Mouse (Mus musculus) C2C12 (cell line): ENCODE data around the gene Dpep2nb. TPM values are rescaled to one million over a fixed set of nuclear protein-coding genes. Genes with fewer than 3 reads are reported as not detected.
A peak's percentile ranks its signal among the peaks of the same experiment; 100 is the strongest.
"Not testable (repeated sequence)": the region's sequence is repeated elsewhere in the genome, so short reads cannot be mapped to it uniquely, and the experiment has no call there.

Experiments
- H3K27me3 ChIP-seq: one replicate; pipeline ENCODE4 v1.6.1; 2011; ENCODE audit not compliant: control insufficient read depth, insufficient read depth, insufficient read length
- H3K36me3 ChIP-seq: one replicate; pipeline ENCODE4 v1.6.1; 2011; ENCODE audit not compliant: control insufficient read depth, insufficient read depth
- H3K4me3 ChIP-seq: one replicate; pipeline ENCODE4 v1.5.1; 2011; ENCODE audit warnings: mild to moderate bottlenecking, control low read depth; ENCODE audit not compliant: poor library complexity, insufficient read depth, severe bottlenecking
- H3K79me2 ChIP-seq: one replicate; pipeline ENCODE4 v1.6.1; 2011; ENCODE audit not compliant: control insufficient read depth, insufficient read depth
- H3K79me3 ChIP-seq: one replicate; pipeline ENCODE4 v1.6.1; 2011; ENCODE audit warnings: low read depth, control low read depth
- H3ac ChIP-seq: one replicate; pipeline ENCODE3; 2011; ENCODE audit warnings: low read depth; ENCODE audit not compliant: control insufficient read depth, insufficient read length
- CEBPB ChIP-seq: IDR thresholded peaks from one replicate; pipeline ENCODE4 v1.6.1; 2011; ENCODE audit warnings: low read depth, mild to moderate bottlenecking, control low read depth, moderate library complexity
- CTCF ChIP-seq: IDR thresholded peaks from one replicate; pipeline ENCODE4 v1.5.1; 2011; ENCODE audit not compliant: control insufficient read depth, insufficient read depth, insufficient read length
- FOSL1 ChIP-seq: IDR thresholded peaks from one replicate; pipeline ENCODE4 v1.8.0; 2011; ENCODE audit warnings: mild to moderate bottlenecking, low read length; ENCODE audit not compliant: poor library complexity, insufficient read depth, severe bottlenecking
- MAX ChIP-seq: IDR thresholded peaks from one replicate; pipeline ENCODE4 v1.6.1; 2011; ENCODE audit warnings: mild to moderate bottlenecking, control low read depth
- MYOD1 ChIP-seq: IDR thresholded peaks from one replicate; pipeline ENCODE4 v1.6.1; 2011; ENCODE audit warnings: low read depth; ENCODE audit not compliant: control insufficient read depth, insufficient read length
- MYOG ChIP-seq: IDR thresholded peaks from one replicate; pipeline ENCODE4 v1.6.1; 2011; ENCODE audit not compliant: control insufficient read depth, insufficient read length; ENCODE audit errors: extremely low read depth
- USF1 ChIP-seq: IDR thresholded peaks from one replicate; pipeline ENCODE4 v1.6.1; 2011; ENCODE audit warnings: low read depth, mild to moderate bottlenecking, control low read depth, moderate library complexity
- polyA plus RNA-seq: library from polyadenylated mRNA; unstranded; fragments of >200 nt; fragmentation: generic; extraction: Trizol; gene quantifications from one replicate; pipeline ENCODE4 v1.2.1, GENCODE M21; 2012; ENCODE audit warnings: missing spikeins

The Dpep2nb gene
- polyA plus RNA-seq, 1 experiment: 0.05 TPM

- no peaks in the 10 kb centered on the region for H3K79me2 ChIP-seq
- peak; percentile 92 for TF ChIP-seq CTCF
- TF ChIP-seq MAX: no peak
- H3K27me3 ChIP-seq: peaks cover 12% of the 10 kb centered on the region
- no peaks in the 10 kb centered on the region for H3K36me3 ChIP-seq
- no peaks in the 10 kb centered on the region for H3K79me3 ChIP-seq
- no peak within 1 kb of the TSS for H3ac ChIP-seq
- H3K4me3 ChIP-seq: no peak within 1 kb of the TSS
Measured at GRCm38 (mm10) chr8:105990856-105991387, 14.9 kb downstream of the Dpep2nb start, which contains the start of gene Dus2. Gene Dus2, plus strand, starts transcription at chr8:105991337.

- Histone ChIP-seq H3K27me3 (peaks cover 22% of the 10 kb centered on the region), H3K79me2 (no peaks in the 10 kb centered on the region), H3K79me3 (no peaks in the 10 kb centered on the region), H3K36me3 (no peaks in the 10 kb centered on the region), H3ac (no peak overlapping the region), H3K4me3 (no peak overlapping the region)
- TF ChIP-seq MYOG (no peak), CEBPB (no peak), FOSL1 (no peak), CTCF (no peak), MYOD1 (no peak), USF1 (no peak), MAX (no peak)
Measured at GRCm38 (mm10) chr8:105988546-105988945, 17.2 kb downstream of the Dpep2nb start.

GRCm38 (mm10) chr8:105983406-105983805, 22.4 kb downstream of the Dpep2nb start:
- not testable (repeated sequence) for H3K4me3 ChIP-seq, H3K36me3 ChIP-seq, H3K79me2 ChIP-seq, H3K79me3 ChIP-seq, H3ac ChIP-seq
- peaks cover 20% of the 10 kb centered on the region for H3K27me3 ChIP-seq

GRCm38 (mm10) chr8:105981146-105981545, 24.6 kb downstream of the Dpep2nb start:
- H3K36me3 ChIP-seq: no peaks in the 10 kb centered on the region
- H3K79me2 ChIP-seq: no peaks in the 10 kb centered on the region
- H3ac ChIP-seq: no peak overlapping the region
- H3K27me3 ChIP-seq: peaks cover 18% of the 10 kb centered on the region
- no peak overlapping the region for H3K4me3 ChIP-seq
- TF ChIP-seq MYOG (no peak), CTCF (no peak), USF1 (no peak), CEBPB (no peak), FOSL1 (no peak), MYOD1 (no peak), MAX (no peak)
- no peaks in the 10 kb centered on the region for H3K79me3 ChIP-seq

- H3ac ChIP-seq: no peak within 1 kb of the TSS
- no peaks in the 10 kb centered on the region for H3K79me3 ChIP-seq
- peaks cover 8% of the 10 kb centered on the region for H3K27me3 ChIP-seq
- no peak for TF ChIP-seq FOSL1
- no peak for TF ChIP-seq CEBPB
- TF ChIP-seq MAX: no peak
- no peak for TF ChIP-seq CTCF
- no peak for TF ChIP-seq USF1
- no peak for TF ChIP-seq MYOG
- no peak for TF ChIP-seq MYOD1
- no peak within 1 kb of the TSS for H3K4me3 ChIP-seq
- H3K79me2 ChIP-seq: no peaks in the 10 kb centered on the region
- H3K36me3 ChIP-seq: no peaks in the 10 kb centered on the region
Measured at GRCm38 (mm10) chr8:105979325-105979724, 26.4 kb downstream of the Dpep2nb start, which contains the start of gene Dpep3. Gene Dpep3, minus strand, starts transcription at chr8:105979429.

GRCm38 (mm10) chr8:105975363-105975762, 30.4 kb downstream of the Dpep2nb start:
- Histone ChIP-seq H3K4me3 (no peak overlapping the region), H3K36me3 (no peaks in the 10 kb centered on the region), H3K79me2 (no peaks in the 10 kb centered on the region), H3K27me3 (no peaks in the 10 kb centered on the region), H3ac (no peak overlapping the region), H3K79me3 (no peaks in the 10 kb centered on the region)
- TF ChIP-seq FOSL1: no peak
- TF ChIP-seq MYOG: no peak
- no peak for TF ChIP-seq CTCF
- TF ChIP-seq MYOD1: no peak
- no peak for TF ChIP-seq MAX
- TF ChIP-seq USF1: no peak
- no peak for TF ChIP-seq CEBPB
